Mouse (Mus musculus) ES-E14 (cell line): ENCODE results near the gene St7.

ENCODE experiments used
- CHD2 ChIP-seq: IDR thresholded peaks from 2 replicates; pipeline ENCODE4 v1.6.1; 2014; ENCODE audit warnings: mild to moderate bottlenecking, low read depth, low read length, inconsistent platforms
- HCFC1 ChIP-seq: IDR thresholded peaks from 2 replicates; pipeline ENCODE4 v1.6.1; 2012; ENCODE audit warnings: low read length, inconsistent platforms, borderline replicate concordance; ENCODE audit not compliant: insufficient read depth
- ZC3H11A ChIP-seq: IDR thresholded peaks from 2 replicates; pipeline ENCODE4 v1.6.1; 2012; ENCODE audit warnings: low read depth, mild to moderate bottlenecking, inconsistent platforms, low read length, borderline replicate concordance
- ZNF384 ChIP-seq: IDR thresholded peaks from 2 replicates; pipeline ENCODE4 v1.6.1; 2012; ENCODE audit warnings: low read depth, low read length, inconsistent platforms

- TF ChIP-seq HCFC1 (no peak), ZC3H11A (no peak), ZNF384 (no peak), CHD2 (no peak)
Observed at GRCm38 (mm10) chr6:17903355-17903754, 210.6 kb downstream of the St7 start.
